25 mouse cellular contexts compared by ENCODE assay signal in genomic region chr19:29680182-29681152, GRCm38 (mm10). TPM values are rescaled to one million over a fixed set of nuclear protein-coding genes. Genes with fewer than 3 reads are reported as not detected.
A peak's percentile ranks its signal among the peaks of the same experiment; 100 is the strongest.
DNase-seq lines count a peak whose midpoint lies in the region; ATAC-seq and TF ChIP-seq lines count a peak whose summit lies in the region.
"Had no signal": no experiment of that assay in that cellular context is flagged by ENCODE, and none has a peak within 500 bp of the region (broad histone marks: within the 10 kb centered on the region; RNA-seq: fewer than 3 reads in every experiment).

No protein-coding gene starts in this region.

- TF ChIP-seq EP300 in lung, postnatal 0 days (IDR thresholded peaks at IDR 0.05) = peak; percentile 82

- WGBS in lung, postnatal 0 days = 37% methylated on average over 13 of the region's 13 CpGs
- 62% methylated on average over 13 of the region's 13 CpGs for whole genome bisulfite sequencing in heart, embryonic 10.5 days

- 0 out of 2 replicates have a peak, but pooled peaks cover 4% of the 10 kb centered on the region for H3K9me3 ChIP-seq in lung, postnatal 0 days (ENCODE audit: low read length)
- 0 out of 2 replicates have a peak, but pooled peaks cover 5% of the 10 kb centered on the region for H3K9me3 ChIP-seq in heart, embryonic 10.5 days
- H3K9me3 ChIP-seq: embryonic facial prominence, embryonic 12.5 days; limb, embryonic 10.5 days; stomach, embryonic 15.5 days had no signal

- 0 out of 2 replicates have a peak, but pooled peaks cover 10% of the 10 kb centered on the region for H3K27me3 ChIP-seq in lung, postnatal 0 days (replicated peaks; ENCODE audit: insufficient read depth, low read length)
- peaks cover 12% of the 10 kb centered on the region; the same call in 1 of the 2 replicates for H3K27me3 ChIP-seq in heart, embryonic 10.5 days (ENCODE audit: insufficient read depth, poor library complexity, severe bottlenecking)
- H3K27me3 ChIP-seq: embryonic facial prominence, embryonic 12.5 days; stomach, embryonic 15.5 days had no signal

- H3K4me2 ChIP-seq in lung, postnatal 0 days (replicated peaks; ENCODE audit: low read depth, low read length) = no peak overlapping the region
- H3K4me2 ChIP-seq: embryonic facial prominence, embryonic 12.5 days; hindbrain, embryonic 14.5 days; stomach, embryonic 15.5 days had no signal

- no peak overlapping the region for H3K4me3 ChIP-seq in lung, postnatal 0 days (ENCODE audit: low read depth, low read length)
- H3K4me3 ChIP-seq in heart, embryonic 10.5 days = no peak overlapping the region
- H3K4me3 ChIP-seq: embryonic facial prominence, embryonic 12.5 days; heart, adult 2 months; limb, embryonic 10.5 days; stomach, embryonic 15.5 days had no signal

- TF ChIP-seq CTCF in lung, postnatal 0 days (IDR thresholded peaks at IDR 0.05) = no peak

- DNase-seq in heart, adult 11 months = peak; percentile 64
- no peak for DNase-seq in heart, postnatal 4 days
- DNase-seq in lung, postnatal 0 days (ENCODE audit: low spot score) = peak; percentile 69
- no peak for DNase-seq in lung, postnatal 25 days (ENCODE audit: low spot score)
- DNase-seq in R1 (ENCODE audit: low read depth, low spot score) = peak; percentile 75
- DNase-seq in cerebellum, postnatal 14 days = no peak
- no peak for DNase-seq in heart, embryonic 10.5 days (ENCODE audit: low spot score)
- DNase-seq: cerebellum, adult 18-20 months; cerebellum, postnatal 25 days; forebrain, postnatal 0 days; gastrocnemius, postnatal 25 days; heart, adult 2 months; kidney, adult 2 months; kidney, postnatal 14 days; liver; liver, postnatal 0 days; thymus, postnatal 25 days had no signal

- peak; percentile 64 for ATAC-seq in lung, postnatal 0 days
- ATAC-seq: forebrain, postnatal 0 days; liver, postnatal 0 days had no signal

- no peaks in the 10 kb centered on the region for H3K36me3 ChIP-seq in lung, postnatal 0 days (ENCODE audit: insufficient read depth, low read length)
- no peaks in the 10 kb centered on the region for H3K36me3 ChIP-seq in heart, embryonic 10.5 days
- H3K36me3 ChIP-seq: embryonic facial prominence, embryonic 12.5 days; limb, embryonic 10.5 days; stomach, embryonic 15.5 days had no signal

- no peaks in the 10 kb centered on the region for H3K4me1 ChIP-seq in lung, postnatal 0 days (ENCODE audit: insufficient read depth, low read depth, low read length)
- no peaks in the 10 kb centered on the region for H3K4me1 ChIP-seq in heart, embryonic 10.5 days
- H3K4me1 ChIP-seq: embryonic facial prominence, embryonic 12.5 days; limb, embryonic 10.5 days; stomach, embryonic 15.5 days had no signal

- no peak overlapping the region for H3K27ac ChIP-seq in lung, postnatal 0 days (ENCODE audit: low read length)
- H3K27ac ChIP-seq in heart, embryonic 10.5 days = no peak overlapping the region
- H3K27ac ChIP-seq: embryonic facial prominence, embryonic 12.5 days; heart, adult 2 months; hindbrain, embryonic 14.5 days; limb, embryonic 10.5 days; stomach, embryonic 15.5 days had no signal

- H3K9ac ChIP-seq in lung, postnatal 0 days (replicated peaks; ENCODE audit: low read depth) = no peak overlapping the region
- H3K9ac ChIP-seq: embryonic facial prominence, embryonic 12.5 days; forebrain, postnatal 0 days; hindbrain, embryonic 14.5 days; liver, postnatal 0 days; stomach, embryonic 15.5 days had no signal

RNA-seq across cellular contexts. Expression of gene Mlana, which starts 17.2 kb away (rescaled TPM):
- 1 to 10 TPM; 3.9 to 5.1 TPM for total RNA-seq in heart, postnatal 4 days (2021)
- polyA plus RNA-seq in lung, postnatal 0 days (2015; fragmentation: Nextera tagmentation; extraction: Ambion mirVana) = 0.15 and 0.61 TPM in 2 replicates
- 0.15 and 0.32 TPM in 2 replicates for polyA plus RNA-seq in heart, embryonic 10.5 days (2016; fragmentation: Nextera tagmentation; extraction: Ambion mirVana)
- total RNA-seq: adrenal gland, postnatal 4 days; forebrain, postnatal 0 days; gastrocnemius, postnatal 25 days; midbrain, postnatal 0 days had no signal
- polyA plus RNA-seq: forebrain, postnatal 0 days; hindbrain, embryonic 14.5 days; intestine, embryonic 14.5 days; kidney, adult 2 months; limb, embryonic 10.5 days; liver, postnatal 0 days; midbrain, postnatal 0 days; neural tube, embryonic 14.5 days; stomach, embryonic 15.5 days had no signal

RNA-seq across cellular contexts. Expression of gene Ermp1, which starts 32.3 kb away (rescaled TPM):
- 10 to 100 TPM; 11.4 TPM for total RNA-seq in heart, postnatal 4 days (2021)
- polyA plus RNA-seq in lung, postnatal 0 days (2015; fragmentation: Nextera tagmentation; extraction: Ambion mirVana) = 3.2 TPM in 2 replicates
- polyA plus RNA-seq in heart, embryonic 10.5 days (2016; fragmentation: Nextera tagmentation; extraction: Ambion mirVana) = 8.1 and 9.5 TPM in 2 replicates

Comparison
In these comparisons a context has a peak if more than half of its experiments do, and no peak if none do; other contexts are left out.
1. DNase-seq: peak in heart, adult 11 months (single experiment), lung, postnatal 0 days (single experiment) and R1 (single experiment); none in heart, postnatal 4 days (single experiment), lung, postnatal 25 days (single experiment), cerebellum, postnatal 14 days (0 of 2) and heart, embryonic 10.5 days (single experiment).